Mouse (Mus musculus) adrenal gland, postnatal 36 days (tissue): ENCODE measurements around the gene Pheta2. TPM values are rescaled to one million over a fixed set of nuclear protein-coding genes. Genes with fewer than 3 reads are reported as not detected.
A peak's percentile ranks its signal among the peaks of the same experiment; 100 is the strongest.
"Not testable (repeated sequence)": the region's sequence is repeated elsewhere in the genome, so short reads cannot be mapped to it uniquely, and the experiment has no call there.

Experiments
- DNase-seq, 2 experiments: peaks; one replicate each; pipeline ENCODE4 v3.0.0; 2021; ENCODE audit warnings: mixed read lengths in 1 of 2
- microRNA-seq: library from miRNA; unstranded; fragments of <30 nt; microRNA quantifications from one replicate; pipeline ENCODE4 v1.2.0, GENCODE M21; 2021
- total RNA-seq, 2 experiments: library from RNA; stranded (reverse); gene quantifications; 2 replicates each; pipeline ENCODE4 v1.2.3; 2021

Pheta2 gene
- total RNA-seq, 2 experiments from 2014 or later, result 0.59 to 1.1 TPM

DNA sequence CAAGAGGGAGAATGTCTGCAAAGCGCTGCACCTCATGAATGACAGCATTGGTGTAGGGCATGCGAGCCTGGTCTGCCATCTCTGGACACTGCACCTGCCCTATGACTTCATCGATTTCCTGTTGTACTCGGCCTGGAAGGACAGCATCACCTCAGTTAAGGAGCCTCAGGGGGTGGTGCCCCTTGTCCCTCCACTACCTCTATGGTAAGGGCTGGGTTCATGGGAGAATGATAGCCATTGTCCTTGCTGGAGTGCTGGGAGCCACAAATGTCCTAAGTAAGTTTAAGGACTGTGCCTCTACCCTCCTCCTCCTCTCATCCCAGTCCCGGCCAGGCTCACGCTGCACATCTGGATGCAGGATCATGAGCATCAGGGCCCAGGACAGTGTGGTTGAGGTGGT is 33.7 kb downstream of the Pheta2 start:
- DNase-seq, result no peak

- no peak for DNase-seq
Measured at GRCm38 (mm10) chr15:82372991-82373390, 34.2 kb downstream of the Pheta2 start.

- no peak for DNase-seq
Measured at GRCm38 (mm10) chr15:82374437-82374836, 35.7 kb downstream of the Pheta2 start.

- DNase-seq, result no peak
Measured at GRCm38 (mm10) chr15:82375855-82376254, 37.1 kb downstream of the Pheta2 start.

GRCm38 (mm10) chr15:82376393-82377138 is 37.8 kb downstream of the Pheta2 start:
- DNase-seq, result peak in 1 of 2 experiments; percentile 57

DNA sequence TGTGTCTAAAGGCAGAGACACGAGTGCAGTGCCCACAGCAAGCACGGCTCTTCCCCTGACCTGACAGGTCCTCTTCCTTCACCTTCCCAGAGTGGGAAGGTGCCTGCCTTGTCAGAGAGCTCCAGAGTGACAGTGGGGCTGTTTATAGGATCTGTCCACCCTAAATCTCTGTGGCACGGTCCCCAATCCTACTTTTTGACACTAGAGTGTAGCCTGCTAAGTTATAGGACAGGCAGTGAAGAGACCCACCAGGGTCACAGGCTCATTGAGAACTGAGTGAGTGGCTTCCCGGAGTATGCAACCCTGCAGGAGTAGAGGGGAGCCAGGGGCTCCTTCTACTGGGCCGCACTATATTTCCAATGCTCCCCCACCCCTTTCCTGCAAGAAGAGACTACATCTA is 39.0 kb downstream of the Pheta2 start:
- no peak for DNase-seq

- no peak for DNase-seq
Measured at GRCm38 (mm10) chr15:82378261-82379180, 39.8 kb downstream of the Pheta2 start.

DNA sequence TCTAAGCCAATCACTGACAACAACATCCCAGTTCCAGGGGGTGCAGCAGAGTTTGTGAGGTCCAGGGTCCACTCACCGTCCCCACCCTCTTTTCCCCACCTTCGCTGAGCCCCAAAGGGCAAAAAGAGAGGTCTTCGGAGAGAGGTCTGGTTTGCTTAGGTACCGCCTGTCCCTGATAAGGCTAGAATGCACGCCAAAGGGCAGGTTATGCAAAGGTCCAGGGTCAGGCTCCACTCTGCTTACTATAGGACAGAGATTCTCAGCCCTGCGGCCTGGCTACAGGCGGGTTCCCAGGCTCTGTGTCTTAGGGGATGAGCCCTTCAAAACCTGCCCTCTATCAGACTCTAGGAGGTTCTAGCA is 40.7 kb downstream of the Pheta2 start:
- DNase-seq, result no peak

DNA sequence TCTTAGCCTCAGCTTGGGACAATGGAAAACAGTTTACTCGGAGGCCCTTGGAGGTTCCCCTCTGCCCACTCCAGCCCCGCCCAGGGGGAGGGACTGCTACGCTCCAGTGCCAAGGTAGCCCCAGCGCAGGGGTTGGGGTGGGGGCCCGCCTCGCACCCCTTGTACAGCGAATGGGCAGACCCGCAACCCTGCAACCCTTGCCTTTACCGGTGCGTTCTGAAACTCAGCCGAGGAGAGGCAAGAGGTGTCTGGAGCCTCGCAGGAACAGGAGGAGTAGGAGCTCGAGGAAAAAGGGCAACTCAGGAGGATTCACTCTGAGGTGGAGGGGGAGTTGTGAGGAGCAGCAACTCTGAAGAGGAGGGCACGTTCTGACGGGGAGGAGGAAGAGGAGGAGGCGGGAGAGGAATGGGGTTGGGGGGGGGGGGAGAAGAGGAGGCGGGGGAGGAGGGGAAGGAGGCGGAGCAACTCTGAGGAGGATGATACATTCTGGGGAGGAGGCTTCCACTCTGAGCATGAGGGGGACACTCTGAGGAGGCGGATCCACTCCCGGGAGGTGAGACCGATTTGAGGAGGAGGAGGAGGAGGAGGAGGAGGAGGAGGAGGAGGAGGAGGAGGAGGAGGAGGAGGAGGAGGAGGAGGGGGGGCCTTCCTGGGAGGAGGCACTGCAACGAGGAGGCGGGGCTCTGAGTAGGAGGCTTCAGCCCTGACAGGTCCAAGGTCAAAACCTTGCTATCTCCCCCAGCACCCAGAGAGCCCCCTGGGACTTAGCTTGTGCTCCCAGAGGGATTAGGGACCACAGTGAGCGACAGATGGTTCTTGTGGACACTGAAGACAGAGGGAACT is 41.4 kb downstream of the Pheta2 start, which contains the start of gene Cyp2d22:
Gene Cyp2d22 (minus strand): TSS at position 390 of the 843 bp plus-strand sequence.
- peak; percentile 67 to 81 for DNase-seq

DNA sequence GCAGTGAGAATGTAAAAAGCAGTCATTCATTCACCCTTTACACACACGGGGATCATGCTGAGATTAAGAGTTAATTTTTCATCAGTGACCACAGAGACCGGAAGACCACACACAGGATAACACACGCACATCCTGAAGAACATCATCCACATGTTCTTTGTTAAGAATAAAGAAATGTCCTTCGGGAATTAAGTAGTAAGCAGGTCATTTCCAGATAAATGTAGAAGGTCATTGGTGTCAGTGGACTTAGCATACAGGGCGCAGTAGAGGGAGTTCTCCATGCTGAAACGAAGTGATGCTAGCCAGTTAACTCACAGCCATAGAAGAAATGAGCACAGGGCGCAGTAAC is 41.9 kb downstream of the Pheta2 start:
- DNase-seq, result no peak

DNA sequence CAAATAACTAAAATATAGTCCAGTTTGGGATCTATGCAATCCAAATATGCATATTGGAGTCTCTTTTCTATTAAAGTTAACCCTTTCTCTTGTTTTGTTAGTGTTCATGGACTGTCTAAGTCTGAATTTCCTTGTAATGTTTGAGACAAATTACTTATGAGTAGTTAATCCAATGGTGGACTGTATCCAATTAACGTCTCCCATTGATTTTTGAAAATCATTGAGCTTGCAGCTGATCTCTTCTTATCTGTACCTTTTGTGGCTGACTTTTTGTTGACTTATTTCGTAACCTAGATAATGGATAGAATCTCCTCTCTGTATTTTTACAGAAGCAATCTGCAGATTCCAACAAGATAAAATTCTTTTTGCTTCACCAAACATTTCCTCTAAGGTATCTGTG is 43.7 kb downstream of the Pheta2 start:
- no peak for DNase-seq

GRCm38 (mm10) chr15:82385729-82386128 is 47.0 kb downstream of the Pheta2 start:
- DNase-seq, result no peak

DNA sequence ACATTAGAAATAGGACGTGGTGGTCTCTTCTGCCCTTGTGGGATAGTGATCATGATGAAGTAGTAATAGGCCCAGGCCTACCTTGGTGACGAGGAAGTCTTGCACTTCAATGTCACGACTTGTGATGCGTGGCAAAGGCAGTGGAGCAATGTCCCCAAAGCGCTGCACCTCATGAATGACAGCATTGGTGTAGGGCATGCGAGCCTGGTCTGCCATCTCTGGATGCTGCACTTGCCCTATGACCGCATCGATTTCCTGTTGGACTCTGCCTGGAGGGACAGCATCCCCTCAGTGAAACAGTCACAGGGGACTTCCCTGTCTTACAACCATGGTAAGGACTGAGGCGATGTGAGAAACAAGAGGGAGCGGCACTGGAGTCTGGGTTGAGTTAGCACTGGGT is 51.2 kb downstream of the Pheta2 start:
- not testable (repeated sequence) for DNase-seq

GRCm38 (mm10) chr15:82393922-82394321 is 55.2 kb downstream of the Pheta2 start, which contains the start of gene Cyp2d11:
Gene Cyp2d11 (minus strand): TSS chr15:82394022.
- not testable (repeated sequence) for DNase-seq

Small RNAs within 50 kb of the gene (microRNA-seq; reads per million reads assigned to microRNA genes)
- gene Mir7684, result not detected

Other genes starting within 250 kb of the Pheta2 start
- gene Ccdc134, start 211.0 kb upstream of the Pheta2 start, total RNA-seq, result 10 to 100 TPM in 1 of 2 experiments, 1 to 10 TPM in 1; 6.7 to 11.3 TPM
- gene Srebf2, start 191.8 kb upstream of the Pheta2 start, total RNA-seq, result 100 to 1,000 TPM in 1 of 2 experiments, 10 to 100 TPM in 1; 80.3 to 113 TPM
- under 1 TPM; 0.46 to 0.73 TPM for gene Shisa8, start 126.1 kb upstream of the Pheta2 start, total RNA-seq
- gene Tnfrsf13c, start 114.6 kb upstream of the Pheta2 start, total RNA-seq, result under 1 TPM in 1 of 2 experiments, not detected in 1; 0.20 TPM
- 1 to 10 TPM; 2.9 to 4.3 TPM for gene Cenpm, start 94.2 kb upstream of the Pheta2 start, total RNA-seq
- gene 1500009C09Rik, start 86.5 kb upstream of the Pheta2 start, total RNA-seq, result 1 to 10 TPM in 1 of 2 experiments, under 1 TPM in 1; 0.23 to 1.2 TPM
- 1 to 10 TPM; 2.6 to 4.3 TPM for gene Sept3, start 64.0 kb upstream of the Pheta2 start, total RNA-seq
- gene Wbp2nl, start 40.0 kb upstream of the Pheta2 start, total RNA-seq, result not detected
- 10 to 100 TPM; 59.1 to 68.1 TPM for gene Naga, start within 50 bp of the Pheta2 start, total RNA-seq
- gene Smdt1, start within 50 bp of the Pheta2 start, total RNA-seq, result 100 to 1,000 TPM; 166 to 186 TPM
- gene Ndufa6, start 15.4 kb downstream of the Pheta2 start, total RNA-seq, result 100 to 1,000 TPM; 439 to 578 TPM
- gene Cyp2d22, start 41.3 kb downstream of the Pheta2 start, total RNA-seq, result 10 to 100 TPM; 34.1 to 36.4 TPM
- gene Cyp2d11, start 55.1 kb downstream of the Pheta2 start, total RNA-seq, result not detected
- under 1 TPM in 1 of 2 experiments, not detected in 1; 0.83 TPM for gene Cyp2d10, start 68.3 kb downstream of the Pheta2 start, total RNA-seq
- gene Cyp2d9, start 94.5 kb downstream of the Pheta2 start, total RNA-seq, result 1 to 10 TPM in 1 of 2 experiments, not detected in 1; 1.9 TPM
- gene Cyp2d12, start 216.1 kb downstream of the Pheta2 start, total RNA-seq, result not detected